Mouse (Mus musculus) CH12.LX (cell line): Measurements from ENCODE around the gene Nat8f4.
"Not testable (repeated sequence)": the region's sequence is repeated elsewhere in the genome, so short reads cannot be mapped to it uniquely, and the experiment has no call there.

Experiments
- BHLHE40 ChIP-seq: IDR thresholded peaks from 2 replicates; pipeline ENCODE4 v1.6.1; 2011; ENCODE audit warnings: mild to moderate bottlenecking, low read depth, low read length, improper control_type of control experiment
- CTCF ChIP-seq, 2 experiments: IDR thresholded peaks in 1 of 2; conservative IDR thresholded peaks in 1 of 2; 2 replicates each; pipeline ENCODE4 v1.5.1; 2011 to 2012; ENCODE audit warnings: low read depth in 2 of 2, low read length in 2 of 2, improper control_type of control experiment in 1 of 2, inconsistent platforms in 1 of 2, mild to moderate bottlenecking in 1 of 2, moderate library complexity in 1 of 2
- E2F4 ChIP-seq: IDR thresholded peaks from 2 replicates; pipeline ENCODE4 v1.6.1; 2011; ENCODE audit warnings: low read depth, low read length, improper control_type of control experiment; ENCODE audit not compliant: insufficient replicate concordance
- EP300 ChIP-seq: IDR thresholded peaks from 2 replicates; pipeline ENCODE4 v1.6.1; 2011; ENCODE audit warnings: low read length, improper control_type of control experiment
- JUND ChIP-seq: conservative IDR thresholded peaks from 2 replicates; pipeline ENCODE4 v1.6.1; 2011; ENCODE audit warnings: low read depth, low read length, improper control_type of control experiment
- MAFK ChIP-seq: IDR thresholded peaks from 2 replicates; pipeline ENCODE4 v1.6.1; 2011; ENCODE audit warnings: low read length, improper control_type of control experiment; ENCODE audit not compliant: insufficient replicate concordance
- NRF1 ChIP-seq: IDR thresholded peaks from 2 replicates; pipeline ENCODE4 v1.6.1; 2014; ENCODE audit warnings: low read depth, mild to moderate bottlenecking, inconsistent platforms, low read length, improper control_type of control experiment, moderate library complexity
- RCOR1 ChIP-seq: conservative IDR thresholded peaks from 2 replicates; pipeline ENCODE4 v1.6.1; 2012; ENCODE audit warnings: low read depth, mild to moderate bottlenecking, inconsistent platforms, low read length, improper control_type of control experiment
- USF1 ChIP-seq: IDR thresholded peaks from 2 replicates; pipeline ENCODE4 v1.6.1; 2014; ENCODE audit warnings: low read depth, mild to moderate bottlenecking, inconsistent platforms, low read length, improper control_type of control experiment
- ZNF384 ChIP-seq: IDR thresholded peaks from 2 replicates; pipeline ENCODE4 v1.6.1; 2012; ENCODE audit warnings: low read depth, low read length, improper control_type of control experiment, inconsistent platforms

DNA sequence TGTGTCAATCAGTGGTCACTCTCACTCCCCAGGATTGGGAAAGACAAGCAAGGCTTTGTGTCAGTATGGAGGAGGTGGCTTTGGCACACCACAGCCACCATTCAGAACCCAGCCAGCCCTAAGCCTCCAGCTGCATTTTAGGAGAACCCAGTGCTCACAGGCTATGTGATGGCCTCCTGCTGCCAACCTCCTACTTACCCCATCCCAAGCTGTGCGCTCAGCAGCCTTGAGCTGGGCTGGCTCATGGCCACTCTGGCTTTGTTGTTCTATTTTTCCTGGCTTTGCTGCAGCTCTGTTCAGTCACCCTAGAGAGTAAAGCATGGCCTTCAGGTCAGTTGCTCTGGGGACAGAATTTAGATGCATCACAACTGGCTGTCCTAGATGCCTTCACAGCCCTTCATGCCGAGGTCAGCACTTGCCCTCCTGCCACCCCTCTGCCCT is 2.2 kb upstream of the Nat8f4 start:
- TF ChIP-seq EP300; NRF1; USF1; RCOR1; CTCF (conservative IDR thresholded peaks at IDR 0.05 in 1 of 2, IDR thresholded peaks at IDR 0.05 in 1 of 2; ENCODE audit: low read depth in 2 of 2, low read length in 2 of 2); E2F4; BHLHE40; ZNF384; JUND; MAFK: not testable (repeated sequence)
